Mouse (Mus musculus) regulatory T cell (primary cell): Measurements from ENCODE around the gene Acod1.

Experiments used
- in situ Hi-C: fragments of 300-600 bp; cut with MboI, MseI; formaldehyde crosslinking; loops from one replicate; pipeline ENCODE4 v1.15.1; 2025; ENCODE audit warnings: high pct_unique_total_duplicates

Acod1 gene

GRCm38 (mm10) chr14:103099238-103099933 lies 52.6 kb downstream of the Acod1 start, which contains the start of gene Fbxl3:
Fbxl3 (minus strand) TSS chr14:103099566.
- in situ Hi-C loops = loop anchor here (25.0 kb wide), 2 partner anchors 563 to 1437 kb away; partner anchors contain the start of genes Slain1 and Uchl3

DNA sequence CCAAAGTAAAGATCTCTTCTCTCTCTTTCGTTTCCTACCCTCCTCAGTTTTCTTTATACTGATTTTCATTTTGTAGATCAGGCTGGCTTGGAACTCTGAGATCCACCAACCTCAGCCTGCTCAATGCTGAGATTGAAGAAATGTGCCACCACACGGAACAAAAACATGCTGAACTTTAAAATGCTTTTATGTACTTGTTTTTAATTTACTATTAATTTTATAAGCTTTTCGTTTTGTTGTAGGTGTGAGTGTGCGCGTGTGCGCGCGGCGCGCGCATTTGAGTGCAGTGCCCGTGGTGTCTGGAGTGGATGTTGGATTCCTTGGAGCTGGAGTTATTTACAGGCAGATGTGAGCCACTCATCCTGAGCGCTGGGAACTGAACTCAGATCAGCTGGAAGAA lies 53.5 kb downstream of the Acod1 start:
- in situ Hi-C loops = no loop called here

GRCm38 (mm10) chr14:103101171-103101570 lies 54.4 kb downstream of the Acod1 start:
- in situ Hi-C loops = no loop called here

GRCm38 (mm10) chr14:103102246-103102645 lies 55.5 kb downstream of the Acod1 start:
- in situ Hi-C loops = no loop called here

DNA sequence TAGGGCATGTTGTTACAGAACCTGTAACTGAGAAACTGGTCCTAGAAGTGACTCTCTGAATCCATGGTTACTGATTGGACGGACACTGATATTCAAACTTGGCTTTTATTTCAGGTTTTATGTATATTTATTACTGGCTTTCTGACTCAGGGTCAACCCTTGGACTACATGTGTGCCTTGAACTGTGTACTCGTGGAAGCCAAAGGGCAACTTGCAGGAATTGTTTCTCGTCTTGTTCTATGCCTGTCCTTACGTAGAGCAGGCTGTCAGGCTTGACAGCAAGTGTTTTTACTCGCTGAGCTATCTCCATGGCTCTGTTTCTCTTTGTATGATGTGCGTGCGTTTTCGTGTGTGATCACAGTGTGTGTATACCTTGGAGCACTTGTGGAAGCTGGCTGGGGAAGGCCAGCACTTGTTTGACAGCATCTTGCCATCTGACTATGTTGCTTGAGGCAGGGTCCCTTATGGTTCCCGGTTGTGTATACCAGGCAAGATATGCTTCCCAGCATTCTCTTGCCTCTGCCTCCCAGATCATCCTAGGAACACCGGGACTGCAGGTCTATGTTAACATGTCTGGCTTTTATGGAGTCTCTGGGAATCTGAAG lies 56.1 kb downstream of the Acod1 start:
- in situ Hi-C loops = no loop called here
